14 mouse cellular contexts compared by ENCODE assay signal in the genomic region with DNA sequence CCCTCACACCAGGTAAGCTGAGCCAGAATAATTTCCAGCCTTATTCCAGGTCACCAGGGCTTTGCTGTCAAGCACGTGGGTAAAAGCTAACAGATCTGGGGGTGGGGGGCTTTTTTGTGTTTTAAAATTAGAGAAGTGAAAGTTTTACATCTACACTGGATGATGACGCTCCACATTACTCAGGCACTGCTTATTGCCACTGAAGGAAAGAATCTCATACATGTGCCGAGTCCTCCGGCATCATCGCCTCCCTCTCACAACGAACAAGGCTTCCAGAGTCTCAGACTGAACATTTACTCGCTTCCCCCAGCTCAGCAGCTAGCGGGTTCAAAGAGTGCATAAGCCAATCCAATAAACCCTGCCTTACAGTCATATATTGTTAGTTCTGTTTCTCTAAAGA. TPM values are rescaled to one million over a fixed set of nuclear protein-coding genes. Genes with fewer than 3 reads are reported as not detected.
DNase-seq lines count a peak whose midpoint lies in the region; ATAC-seq and TF ChIP-seq lines count a peak whose summit lies in the region.
"Had no signal": no experiment of that assay in that cellular context is flagged by ENCODE, and none has a peak within 500 bp of the region (broad histone marks: within the 10 kb centered on the region; RNA-seq: fewer than 3 reads in every experiment).

No protein-coding gene starts in this region.

- in situ Hi-C loops in CH12.LX (cut with MboI; ENCODE audit: low pct_ligation_motif_present, low pct_unique_long_range_greater_than_20kb, low sequenced_read_pairs), result loop anchor here (5.0 to 25.0 kb wide), 3 partner anchors 50 to 770 kb away; a partner anchor contains a TSS

- no peak for TF ChIP-seq RAD21 in CH12.LX (IDR thresholded peaks at IDR 0.05; ENCODE audit: low read depth, low read length)

- no peak for ATAC-seq in heart, embryonic 15.5 days (replicated peaks; ENCODE audit: insufficient number of reproducible peaks, insufficient read depth, low FRiP score, low read depth)
- peak; percentile 22 for ATAC-seq in common myeloid progenitor, adult 5-6 weeks (replicated peaks; ENCODE audit: low read depth, poor library complexity, severe bottlenecking)
- peak; percentile 24 for ATAC-seq in megakaryocyte progenitor cell, adult 5-6 weeks (replicated peaks; ENCODE audit: poor library complexity)
- no peak for ATAC-seq in neural tube, embryonic 15.5 days (ENCODE audit: low FRiP score)
- no peak for ATAC-seq in forebrain, embryonic 13.5 days
- ATAC-seq: liver, postnatal 0 days; midbrain, embryonic 16.5 days had no signal

- H3K9me3 ChIP-seq in heart, embryonic 15.5 days (replicated peaks), result no peaks in the 10 kb centered on the region
- H3K9me3 ChIP-seq in CH12.LX (replicated peaks; ENCODE audit: low read length), result no peaks in the 10 kb centered on the region
- H3K9me3 ChIP-seq in neural tube, embryonic 15.5 days (replicated peaks), result no peaks in the 10 kb centered on the region
- H3K9me3 ChIP-seq in forebrain, embryonic 13.5 days (replicated peaks), result no peaks in the 10 kb centered on the region
- H3K9me3 ChIP-seq: limb, embryonic 15.5 days had no signal

- no peaks in the 10 kb centered on the region for H3K27me3 ChIP-seq in heart, embryonic 15.5 days
- no peaks in the 10 kb centered on the region for H3K27me3 ChIP-seq in CH12.LX (replicated peaks)
- no peaks in the 10 kb centered on the region for H3K27me3 ChIP-seq in neural tube, embryonic 15.5 days (replicated peaks)
- no peaks in the 10 kb centered on the region for H3K27me3 ChIP-seq in forebrain, embryonic 13.5 days
- H3K27me3 ChIP-seq: limb, embryonic 15.5 days had no signal

- H3K79me2 ChIP-seq in CH12.LX (replicated peaks; ENCODE audit: control insufficient read depth, extremely low read depth, insufficient read depth, poor library complexity, severe bottlenecking), result peaks cover 77% of the 10 kb centered on the region

- peak overlapping the region; percentile 93 for H3K27ac ChIP-seq in heart, embryonic 15.5 days
- peak overlapping the region; percentile 99 for H3K27ac ChIP-seq in CH12.LX (ENCODE audit: insufficient read depth, low read depth)
- no peak overlapping the region for H3K27ac ChIP-seq in neural tube, embryonic 15.5 days (replicated peaks)
- H3K27ac ChIP-seq in forebrain, embryonic 13.5 days, result no peak overlapping the region
- H3K27ac ChIP-seq: hindbrain, embryonic 14.5 days; limb, embryonic 15.5 days had no signal

- dilution Hi-C loops in CH12.LX (cut with MboI; ENCODE audit: extremely low pct_ligation_motif_present, extremely low pct_unique_long_range_greater_than_20kb, low sequenced_read_pairs), result no loop called here

- peak; percentile 83 for TF ChIP-seq EP300 in CH12.LX (IDR thresholded peaks at IDR 0.05; ENCODE audit: low read length)

- H3K4me2 ChIP-seq in heart, embryonic 15.5 days, result no peak overlapping the region; the same call in 1 of the 2 replicates
- H3K4me2 ChIP-seq in CH12.LX (ENCODE audit: insufficient read depth, low read depth, poor library complexity, severe bottlenecking), result peak overlapping the region; percentile 92
- H3K4me2 ChIP-seq in neural tube, embryonic 15.5 days, result no peak overlapping the region
- H3K4me2 ChIP-seq in forebrain, embryonic 13.5 days, result no peak overlapping the region
- H3K4me2 ChIP-seq: hindbrain, embryonic 14.5 days; limb, embryonic 15.5 days had no signal

- DNase-seq in heart, postnatal 25 days (ENCODE audit: low spot score), result no peak
- DNase-seq in CH12.LX (ENCODE audit: extremely low read depth), result no peak
- no peak for DNase-seq in lung, postnatal 14 days
- DNase-seq: kidney, adult 9 months; liver, postnatal 0 days; lung, postnatal 4 days had no signal

- 44% methylated on average over 8 of the region's 8 CpGs for WGBS in heart, embryonic 15.5 days
- WGBS in neural tube, embryonic 15.5 days, result 75% methylated on average over 8 of the region's 8 CpGs
- 79% methylated on average over 8 of the region's 8 CpGs for WGBS in forebrain, embryonic 13.5 days

- no peaks in the 10 kb centered on the region for H3K36me3 ChIP-seq in heart, embryonic 15.5 days
- H3K36me3 ChIP-seq in CH12.LX (replicated peaks in 1 of 2; ENCODE audit: control insufficient read depth in 1 of 2, insufficient read depth in 1 of 2, low read length in 1 of 2), result peaks cover 3 to 63% of the 10 kb centered on the region in 2 experiments
- H3K36me3 ChIP-seq in neural tube, embryonic 15.5 days, result no peaks in the 10 kb centered on the region; the same call in 1 of the 2 replicates
- no peaks in the 10 kb centered on the region for H3K36me3 ChIP-seq in forebrain, embryonic 13.5 days (ENCODE audit: poor library complexity, severe bottlenecking)
- H3K36me3 ChIP-seq: limb, embryonic 15.5 days had no signal

- H3K4me1 ChIP-seq in heart, embryonic 15.5 days (replicated peaks), result peaks cover 74% of the 10 kb centered on the region
- H3K4me1 ChIP-seq in CH12.LX (ENCODE audit: control insufficient read depth in 1 of 2, insufficient read depth in 2 of 2), result peaks cover 13 to 75% of the 10 kb centered on the region in 2 experiments
- peaks cover 3% of the 10 kb centered on the region; the same call in 1 of the 2 replicates for H3K4me1 ChIP-seq in neural tube, embryonic 15.5 days
- no peaks in the 10 kb centered on the region for H3K4me1 ChIP-seq in forebrain, embryonic 13.5 days

- intact Hi-C loops in heart, postnatal 25 days (cut with DNase I), result no loop called here

- TF ChIP-seq CTCF in CH12.LX (conservative IDR thresholded peaks at IDR 0.05 in 1 of 2, IDR thresholded peaks at IDR 0.05 in 1 of 2; ENCODE audit: low read depth in 2 of 2, low read length in 2 of 2), result no peak

- H3K4me3 ChIP-seq in heart, embryonic 15.5 days, result no peak overlapping the region
- H3K4me3 ChIP-seq in CH12.LX (replicated peaks in 1 of 3; ENCODE audit: low read depth in 2 of 3, low read length in 2 of 3, poor library complexity in 1 of 3), result peak overlapping the region; percentile 43 to 58 (median 55)
- no peak overlapping the region for H3K4me3 ChIP-seq in neural tube, embryonic 15.5 days (replicated peaks)
- no peak overlapping the region for H3K4me3 ChIP-seq in forebrain, embryonic 13.5 days
- H3K4me3 ChIP-seq: limb, embryonic 15.5 days had no signal

- no peak overlapping the region for H3K9ac ChIP-seq in heart, embryonic 15.5 days
- peak overlapping the region; percentile 87 for H3K9ac ChIP-seq in CH12.LX (ENCODE audit: insufficient read depth, low read depth)
- H3K9ac ChIP-seq in neural tube, embryonic 15.5 days (replicated peaks), result no peak overlapping the region
- no peak overlapping the region for H3K9ac ChIP-seq in forebrain, embryonic 13.5 days
- H3K9ac ChIP-seq: hindbrain, embryonic 14.5 days; limb, embryonic 15.5 days; liver, postnatal 0 days had no signal

- TF ChIP-seq POLR2A in CH12.LX (IDR thresholded peaks at IDR 0.05; ENCODE audit: low read depth, low read length), result peak; percentile 68; the same call in 1 of the 2 replicates

TF ChIP-seq in CH12.LX, 34 proteins besides CTCF, POLR2A, EP300 and RAD21 (continues in another document):
- TF ChIP-seq SIN3A (IDR thresholded peaks at IDR 0.05; ENCODE audit: low read length), result peak; percentile 76
- no peak for TF ChIP-seq SMC3 (IDR thresholded peaks at IDR 0.05; ENCODE audit: low read depth, low read length)
- no peak for TF ChIP-seq ELF1 (IDR thresholded peaks at IDR 0.05; ENCODE audit: low read depth, low read length)
- TF ChIP-seq RCOR1 (conservative IDR thresholded peaks at IDR 0.05; ENCODE audit: low read depth, low read length), result no peak
- no peak for TF ChIP-seq ZNF384 (IDR thresholded peaks at IDR 0.05; ENCODE audit: low read depth, low read length)
- peak; percentile 91 for TF ChIP-seq ETS1 (conservative IDR thresholded peaks at IDR 0.05; ENCODE audit: low read depth, low read length)
- peak; percentile 67; the same call in 1 of the 2 replicates for TF ChIP-seq CHD2 (IDR thresholded peaks at IDR 0.05; ENCODE audit: low read length)
- no peak for TF ChIP-seq TCF12 (IDR thresholded peaks at IDR 0.05; ENCODE audit: low read depth, low read length)
- 0 out of 2 replicates have a peak, but pooled peaks have one; percentile 33 for TF ChIP-seq MAZ (IDR thresholded peaks at IDR 0.05; ENCODE audit: low read depth, low read length)
- no peak for TF ChIP-seq HCFC1 (IDR thresholded peaks at IDR 0.05; ENCODE audit: low read depth, low read length)
- peak; percentile 20; the same call in 1 of the 2 replicates for TF ChIP-seq CHD1 (IDR thresholded peaks at IDR 0.05; ENCODE audit: low read depth, low read length)
- TF ChIP-seq TBP (conservative IDR thresholded peaks at IDR 0.05; ENCODE audit: low read depth, low read length), result peak; percentile 84; the same call in 1 of the 2 replicates
- no peak for TF ChIP-seq E2F4 (IDR thresholded peaks at IDR 0.05; ENCODE audit: insufficient replicate concordance, low read depth, low read length)
- no peak for TF ChIP-seq USF2 (conservative IDR thresholded peaks at IDR 0.05; ENCODE audit: low read depth, low read length)
- TF ChIP-seq MAX (IDR thresholded peaks at IDR 0.05; ENCODE audit: low read length), result peak; percentile 92
- TF ChIP-seq IRF4 (IDR thresholded peaks at IDR 0.05; ENCODE audit: low read depth, low read length), result peak; percentile 89
- TF ChIP-seq UBTF (IDR thresholded peaks at IDR 0.05; ENCODE audit: low read depth, low read length), result no peak
- peak; percentile 98 for TF ChIP-seq MYC (IDR thresholded peaks at IDR 0.05; ENCODE audit: low read depth, low read length)
- TF ChIP-seq ZC3H11A (IDR thresholded peaks at IDR 0.05; ENCODE audit: low read depth, low read length), result no peak
- TF ChIP-seq USF1 (IDR thresholded peaks at IDR 0.05; ENCODE audit: low read depth, low read length), result no peak; the same call in 1 of the 2 replicates
- TF ChIP-seq JUND (conservative IDR thresholded peaks at IDR 0.05; ENCODE audit: low read depth, low read length), result no peak
- no peak; the same call in 1 of the 2 replicates for TF ChIP-seq POLR2AphosphoS2 (IDR thresholded peaks at IDR 0.05; ENCODE audit: low read depth, low read length)
- no peak for TF ChIP-seq ZKSCAN1 (IDR thresholded peaks at IDR 0.05; ENCODE audit: borderline replicate concordance, low read depth, low read length)

RNA-seq across cellular contexts. Expression of a gene that starts 16.1 kb away (rescaled TPM):
- 172 and 191 TPM in 2 replicates for polyA plus RNA-seq in heart, embryonic 15.5 days (2015; fragmentation: Nextera tagmentation; extraction: Ambion mirVana)
- total RNA-seq in heart, postnatal 25 days (2021), result 10 to 100 TPM; 64.5 to 69.1 TPM
- total RNA-seq in CH12.LX (2012; rRNA removed) (247 and 417 TPM in 2 replicates), CH12.LX (2014; rRNA removed) (204 and 211 TPM in 2 replicates)
- polyA plus RNA-seq in CH12.LX (2012; ENCODE audit: insufficient read length, low read depth), result 239 and 265 TPM in 2 replicates
- 43.8 TPM in 2 replicates for total RNA-seq in common myeloid progenitor, adult 5-6 weeks (2017)
- 45.2 and 49.0 TPM in 2 replicates for total RNA-seq in megakaryocyte progenitor cell, adult 5-6 weeks (2015)
- 98.1 and 99.4 TPM in 2 replicates for total RNA-seq in megakaryocyte progenitor cell, adult 5-6 weeks (2017)
- 441 and 554 TPM in 2 replicates for polyA plus RNA-seq in neural tube, embryonic 15.5 days (2015; fragmentation: Nextera tagmentation; extraction: Ambion mirVana)
- 53.1 and 61.1 TPM in 2 replicates for polyA plus RNA-seq in forebrain, embryonic 13.5 days (2015; fragmentation: Nextera tagmentation; extraction: Ambion mirVana)

Comparison
In these comparisons a context has a peak if more than half of its experiments do, and no peak if none do; other contexts are left out.
1. ATAC-seq: peak in common myeloid progenitor, adult 5-6 weeks (single experiment) and megakaryocyte progenitor cell, adult 5-6 weeks (single experiment); none in heart, embryonic 15.5 days (single experiment), neural tube, embryonic 15.5 days (single experiment) and forebrain, embryonic 13.5 days (single experiment).
2. H3K27ac ChIP-seq: peak in heart, embryonic 15.5 days (single experiment) and CH12.LX (single experiment); none in neural tube, embryonic 15.5 days (single experiment) and forebrain, embryonic 13.5 days (single experiment).
3. H3K4me3 ChIP-seq: peak in CH12.LX (3 of 3); none in heart, embryonic 15.5 days (single experiment), neural tube, embryonic 15.5 days (single experiment) and forebrain, embryonic 13.5 days (single experiment).